Mouse (Mus musculus): ENCODE results near the gene AI854703. TPM values are rescaled to one million over a fixed set of nuclear protein-coding genes. Genes with fewer than 3 reads are reported as not detected.

The AI854703 gene
- total RNA-seq, 2 experiments from 2014 or later, result 0.08 to 0.64 TPM

Other genes starting within 250 kb of the AI854703 start
- gene Krba1, start 231.2 kb upstream of the AI854703 start, total RNA-seq (2015), result 0.98 and 2.5 TPM in 2 replicates
- gene Krba1, start 231.2 kb upstream of the AI854703 start, total RNA-seq (2017), result 2.0 and 3.1 TPM in 2 replicates
- gene Zfp467, start 180.9 kb upstream of the AI854703 start, total RNA-seq (2015), result 1.6 and 3.4 TPM in 2 replicates
- gene Zfp467, start 180.9 kb upstream of the AI854703 start, total RNA-seq (2017), result 0.61 and 1.1 TPM in 2 replicates
- gene Sspo, start 178.5 kb upstream of the AI854703 start, total RNA-seq (2015), result not detected in 2 replicates
- gene Sspo, start 178.5 kb upstream of the AI854703 start, total RNA-seq (2017), result not detected in 2 replicates
- gene Atp6v0e2, start 89.1 kb upstream of the AI854703 start, total RNA-seq (2015), result not detected in 2 replicates
- not detected in 2 replicates for gene Atp6v0e2, start 89.1 kb upstream of the AI854703 start, total RNA-seq (2017)
- 8.0 and 11.6 TPM in 2 replicates for gene Lrrc61, start 72.0 kb upstream of the AI854703 start, total RNA-seq (2015)
- 4.9 and 6.3 TPM in 2 replicates for gene Lrrc61, start 72.0 kb upstream of the AI854703 start, total RNA-seq (2017)
- gene Rarres2, start 54.0 kb upstream of the AI854703 start, total RNA-seq (2015), result not detected in 2 replicates
- gene Rarres2, start 54.0 kb upstream of the AI854703 start, total RNA-seq (2017), result not detected in 2 replicates
- not detected in 2 replicates for gene Gm45021, start 37.2 kb upstream of the AI854703 start, total RNA-seq (2015)
- gene Gm45021, start 37.2 kb upstream of the AI854703 start, total RNA-seq (2017), result not detected in 2 replicates
- 7.7 and 11.2 TPM in 2 replicates for gene Repin1, start 32.9 kb upstream of the AI854703 start, total RNA-seq (2015)
- gene Repin1, start 32.9 kb upstream of the AI854703 start, total RNA-seq (2017), result 10.0 and 16.6 TPM in 2 replicates
- not detected in 2 replicates for gene Gm44965, start 32.8 kb upstream of the AI854703 start, total RNA-seq (2015)
- gene Gm44965, start 32.8 kb upstream of the AI854703 start, total RNA-seq (2017), result not detected in 2 replicates
- 0.78 and 0.96 TPM in 2 replicates for gene Zfp775, start 24.7 kb upstream of the AI854703 start, total RNA-seq (2015)
- 1.00 and 2.0 TPM in 2 replicates for gene Zfp775, start 24.7 kb upstream of the AI854703 start, total RNA-seq (2017)
- 0.27 and 1.1 TPM in 2 replicates for gene Gimap8, start 20.5 kb downstream of the AI854703 start, total RNA-seq (2015)
- 0.50 and 2.0 TPM in 2 replicates for gene Gimap8, start 20.5 kb downstream of the AI854703 start, total RNA-seq (2017)
- gene Gimap9, start 49.4 kb downstream of the AI854703 start, total RNA-seq (2015), result 10.7 and 14.5 TPM in 2 replicates
- gene Gimap9, start 49.4 kb downstream of the AI854703 start, total RNA-seq (2017), result 17.2 and 29.9 TPM in 2 replicates
- gene Gimap4, start 57.8 kb downstream of the AI854703 start, total RNA-seq (2015), result 0.39 and 1.7 TPM in 2 replicates
- 2.9 and 3.1 TPM in 2 replicates for gene Gimap4, start 57.8 kb downstream of the AI854703 start, total RNA-seq (2017)
- gene Gimap6, start 81.5 kb downstream of the AI854703 start, total RNA-seq (2015), result 2.5 and 6.7 TPM in 2 replicates
- 3.5 and 15.6 TPM in 2 replicates for gene Gimap6, start 81.5 kb downstream of the AI854703 start, total RNA-seq (2017)
- not detected in 2 replicates for gene Gm28053, start 91.8 kb downstream of the AI854703 start, total RNA-seq (2015)
- gene Gm28053, start 91.8 kb downstream of the AI854703 start, total RNA-seq (2017), result 20.7 and 26.7 TPM in 2 replicates
- 0.22 TPM in 1 of 2 replicates, not detected in the other for gene Gimap7, start 91.9 kb downstream of the AI854703 start, total RNA-seq (2015)
- gene Gimap7, start 91.9 kb downstream of the AI854703 start, total RNA-seq (2017), result 0.29 and 1.3 TPM in 2 replicates
- gene Gimap1, start 112.3 kb downstream of the AI854703 start, total RNA-seq (2015), result 1.2 and 5.1 TPM in 2 replicates
- 3.7 and 9.1 TPM in 2 replicates for gene Gimap1, start 112.3 kb downstream of the AI854703 start, total RNA-seq (2017)
- gene Gimap5, start 119.4 kb downstream of the AI854703 start, total RNA-seq (2015), result 0.07 and 1.1 TPM in 2 replicates
- gene Gimap5, start 119.4 kb downstream of the AI854703 start, total RNA-seq (2017), result 0.08 and 2.0 TPM in 2 replicates
- gene Gimap3, start 144.1 kb downstream of the AI854703 start, total RNA-seq (2015), result 0.12 and 0.62 TPM in 2 replicates
- gene Gimap3, start 144.1 kb downstream of the AI854703 start, total RNA-seq (2017), result 0.61 TPM in 1 of 2 replicates, not detected in the other
- 33.2 and 39.1 TPM in 2 replicates for gene Tmem176a, start 214.2 kb downstream of the AI854703 start, total RNA-seq (2015)
- 22.1 and 27.5 TPM in 2 replicates for gene Tmem176a, start 214.2 kb downstream of the AI854703 start, total RNA-seq (2017)
- 90.6 and 115 TPM in 2 replicates for gene Tmem176b, start 214.7 kb downstream of the AI854703 start, total RNA-seq (2015)
- 84.2 and 92.0 TPM in 2 replicates for gene Tmem176b, start 214.7 kb downstream of the AI854703 start, total RNA-seq (2017)
- gene Aoc1, start 246.1 kb downstream of the AI854703 start, total RNA-seq (2015), result 0.12 and 0.20 TPM in 2 replicates
- 0.17 TPM in 1 of 2 replicates, not detected in the other for gene Aoc1, start 246.1 kb downstream of the AI854703 start, total RNA-seq (2017)

Measured in megakaryocyte progenitor cell, adult 5-6 weeks (primary cell).